Mouse (Mus musculus) spleen, embryonic (tissue): ENCODE measurements around the gene Tsacc.
"Not testable (repeated sequence)": the region's sequence is repeated elsewhere in the genome, so short reads cannot be mapped to it uniquely, and the experiment has no call there.

Source experiments
- CTCF ChIA-PET: fragments of 350-600 bp; sonication (Branson Sonifier 250); formaldehyde crosslinking; loops from one replicate; lab custom pipeline; 2022; lab: Charles Lee

The Tsacc gene

DNA sequence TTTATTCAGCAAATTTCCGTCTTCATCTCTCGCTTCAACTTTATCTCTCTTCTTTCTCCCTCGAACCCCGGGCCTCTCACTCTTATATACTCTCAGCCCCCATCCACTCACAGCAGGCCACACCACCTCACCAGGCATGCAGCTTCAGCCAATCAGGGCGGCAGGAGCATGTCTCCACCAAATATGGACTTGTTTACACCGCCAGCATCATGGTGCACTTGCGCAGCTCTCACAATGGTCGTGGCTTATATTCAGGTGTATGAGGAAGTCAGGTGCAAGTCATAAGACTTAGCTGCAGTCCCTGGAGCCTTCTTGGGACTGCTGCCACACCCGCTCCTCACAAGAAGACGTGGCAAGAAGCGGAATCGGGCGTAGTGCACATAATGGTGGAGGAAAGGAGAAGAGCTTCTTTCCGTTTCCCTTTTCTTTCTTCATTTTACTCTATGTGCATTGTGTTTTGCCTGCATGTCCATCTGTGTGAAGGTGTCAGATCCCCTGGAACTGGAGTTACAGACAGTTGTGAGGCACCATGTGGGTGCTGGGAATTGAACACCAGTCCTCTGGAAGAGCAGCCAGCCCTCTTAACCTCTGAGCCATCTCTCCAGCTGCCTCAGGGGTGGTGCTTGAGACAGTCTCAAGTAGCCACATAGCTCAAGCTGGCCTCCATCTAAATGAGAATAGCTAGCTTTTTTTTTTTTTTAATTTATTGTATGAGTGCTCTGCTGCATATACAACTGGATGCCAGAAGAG is 11.8 kb downstream of the Tsacc start:
- CTCF ChIA-PET = interaction anchor here (0.6 to 1.0 kb wide), 3 partner anchors 35 to 649 kb away, joined by 3 read pairs; no protein-coding TSS in a partner anchor

GRCm38 (mm10) chr3:88281141-88281916 is 15.5 kb downstream of the Tsacc start:
- CTCF ChIA-PET = interaction anchor here (0.7 kb wide), 1 partner anchor 1237 kb away, joined by 8 read pairs; no protein-coding TSS in a partner anchor

DNA sequence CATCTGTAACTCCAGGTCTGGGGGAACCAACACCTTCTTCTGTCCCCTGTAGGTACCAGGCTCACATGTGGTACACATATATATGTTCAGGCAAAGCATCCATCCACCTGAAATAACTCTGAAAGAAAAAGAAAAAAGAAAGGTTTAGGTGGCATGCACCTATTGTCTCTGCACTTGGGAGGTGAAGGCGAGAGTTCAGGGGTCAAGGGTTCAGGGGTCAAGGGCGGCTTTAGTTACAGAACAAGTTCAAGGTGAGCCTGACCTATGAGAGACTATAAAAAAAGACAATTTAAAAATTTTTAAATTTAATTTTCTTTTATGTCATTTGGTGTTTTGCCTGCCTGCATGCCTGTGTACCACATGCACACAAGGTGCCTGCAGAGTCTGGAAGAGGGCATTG is 16.8 kb downstream of the Tsacc start:
- CTCF ChIA-PET = no interaction called here

DNA sequence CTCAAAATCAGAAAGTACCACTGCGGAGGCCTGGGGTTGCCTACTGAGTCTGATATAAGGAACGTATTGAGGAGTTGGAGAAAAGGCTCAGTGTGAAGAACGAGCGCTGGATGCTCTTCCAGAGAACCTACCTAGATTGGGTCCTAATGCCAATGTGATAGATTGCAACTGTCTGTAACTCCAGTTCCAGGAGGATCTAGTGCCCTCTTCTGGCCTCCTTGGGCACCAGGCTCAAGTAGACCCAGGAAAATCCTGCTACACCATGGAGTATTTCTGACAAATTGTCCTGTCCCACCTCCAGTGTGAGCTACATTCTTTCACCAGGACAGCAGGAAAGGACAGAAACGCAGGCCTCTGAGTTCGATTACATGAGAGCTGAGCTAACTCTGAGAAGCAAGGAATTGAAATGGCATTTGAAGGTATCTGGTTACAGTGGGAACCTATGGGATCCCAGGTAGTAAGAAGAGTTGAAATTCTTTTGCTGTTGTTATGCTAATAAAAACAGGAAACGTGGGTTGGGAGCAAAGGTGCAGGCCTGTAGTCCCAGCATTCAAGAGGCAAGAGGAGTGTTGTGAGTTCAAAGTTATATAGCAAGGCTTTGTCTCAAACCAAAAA is 20.2 kb downstream of the Tsacc start:
- CTCF ChIA-PET = interaction anchor here (0.7 kb wide), 1 partner anchor 255 kb away, joined by 3 read pairs; no protein-coding TSS in a partner anchor

DNA sequence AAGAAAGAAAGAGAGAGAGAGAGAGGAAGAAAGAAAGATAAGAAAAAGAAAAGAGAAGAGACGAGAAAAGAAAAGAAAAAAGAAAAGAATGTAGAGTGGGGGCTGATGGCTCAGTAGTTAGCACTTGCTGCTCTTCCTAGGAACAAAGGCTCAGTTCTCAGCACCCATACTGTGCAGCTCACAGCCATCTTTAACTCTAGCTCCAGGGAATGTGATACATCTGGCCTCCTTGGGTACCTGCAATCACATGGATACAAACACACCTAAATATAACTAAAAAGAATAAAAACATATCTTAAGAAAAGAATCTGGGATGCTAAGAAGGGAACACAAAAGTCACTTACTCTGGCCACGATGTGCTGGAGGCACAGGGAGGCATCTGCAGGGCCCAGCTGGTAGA is 20.7 kb downstream of the Tsacc start:
- CTCF ChIA-PET = interaction anchor here (0.7 kb wide), 1 partner anchor 255 kb away, joined by 3 read pairs; no protein-coding TSS in a partner anchor

- CTCF ChIA-PET = no interaction called here
These were observed 22.8 kb downstream of the Tsacc start for GRCm38 (mm10) chr3:88274002-88274401.

GRCm38 (mm10) chr3:88271859-88272258 is 24.9 kb downstream of the Tsacc start:
- CTCF ChIA-PET = no interaction called here

DNA sequence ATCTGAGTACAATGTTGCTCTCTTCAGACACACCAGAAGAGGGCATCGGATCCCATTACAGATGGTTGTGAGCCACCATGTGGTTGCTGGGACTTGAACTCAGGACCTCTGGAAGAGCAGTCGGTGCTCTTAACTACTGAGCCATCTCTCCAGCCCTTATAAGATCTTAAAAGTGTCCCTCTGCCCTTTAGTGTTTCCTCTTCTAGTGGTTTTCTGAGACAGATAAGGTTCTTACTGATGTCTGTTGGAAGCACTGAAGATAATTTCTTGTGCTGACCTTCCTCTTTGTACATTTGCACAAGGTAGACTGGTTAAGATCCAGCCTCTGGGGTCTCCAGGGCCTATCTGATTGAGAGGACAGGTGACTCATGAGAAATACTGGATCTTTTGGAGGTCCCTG is 25.5 kb downstream of the Tsacc start:
- CTCF ChIA-PET = not testable (repeated sequence)

DNA sequence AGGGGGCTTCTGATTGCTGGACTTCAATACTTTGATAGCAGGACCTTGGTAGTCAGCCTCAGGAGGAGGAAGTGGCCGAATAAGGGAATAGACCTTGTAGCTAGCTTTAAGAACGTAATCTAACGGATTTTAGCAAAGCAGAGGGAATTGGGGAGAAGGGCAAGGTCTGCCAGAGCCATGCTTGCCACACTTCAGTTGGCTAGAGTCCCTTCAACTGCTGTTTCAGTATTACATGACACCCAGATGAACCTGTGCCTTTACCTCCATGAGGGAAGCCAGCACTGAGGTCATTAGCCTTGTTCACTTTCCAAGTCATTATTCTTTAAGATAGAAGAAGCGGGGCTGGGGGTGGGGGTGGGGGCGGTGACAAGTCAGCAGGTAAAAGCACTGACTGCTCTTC is 27.8 kb downstream of the Tsacc start:
- CTCF ChIA-PET = no interaction called here

GRCm38 (mm10) chr3:88268014-88268413 is 28.8 kb downstream of the Tsacc start:
- CTCF ChIA-PET = not testable (repeated sequence)

GRCm38 (mm10) chr3:88262346-88262745 is 34.5 kb downstream of the Tsacc start:
- CTCF ChIA-PET = interaction anchor here (0.6 kb wide), 1 partner anchor 867 kb away, joined by 5 read pairs; no protein-coding TSS in a partner anchor

- CTCF ChIA-PET = interaction anchor here (0.6 kb wide), 1 partner anchor 18 kb away, joined by 6 read pairs; no protein-coding TSS in a partner anchor
These were observed 40.4 kb downstream of the Tsacc start for GRCm38 (mm10) chr3:88256382-88256781.

DNA sequence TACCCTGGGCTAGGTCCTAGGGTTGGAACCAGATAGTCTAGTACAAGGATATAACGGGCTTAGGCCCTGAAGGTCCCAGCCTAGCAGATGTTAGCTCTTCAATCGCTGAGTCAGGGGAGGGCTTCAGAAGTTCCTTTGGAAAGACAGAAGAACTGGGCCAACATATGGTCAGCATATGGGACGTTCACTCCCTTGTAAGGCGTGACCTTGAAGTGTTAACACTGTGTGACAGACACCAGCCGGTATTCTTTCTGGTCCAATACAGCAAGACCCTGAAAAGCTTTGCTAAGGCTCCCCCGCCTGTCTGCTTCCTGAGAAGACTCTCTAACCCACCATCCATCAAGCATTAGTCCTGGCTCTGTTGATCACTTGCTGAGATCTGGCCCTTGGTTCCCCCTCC is 40.8 kb downstream of the Tsacc start:
- CTCF ChIA-PET = interaction anchor here (0.6 kb wide), 1 partner anchor 18 kb away, joined by 6 read pairs; no protein-coding TSS in a partner anchor

DNA sequence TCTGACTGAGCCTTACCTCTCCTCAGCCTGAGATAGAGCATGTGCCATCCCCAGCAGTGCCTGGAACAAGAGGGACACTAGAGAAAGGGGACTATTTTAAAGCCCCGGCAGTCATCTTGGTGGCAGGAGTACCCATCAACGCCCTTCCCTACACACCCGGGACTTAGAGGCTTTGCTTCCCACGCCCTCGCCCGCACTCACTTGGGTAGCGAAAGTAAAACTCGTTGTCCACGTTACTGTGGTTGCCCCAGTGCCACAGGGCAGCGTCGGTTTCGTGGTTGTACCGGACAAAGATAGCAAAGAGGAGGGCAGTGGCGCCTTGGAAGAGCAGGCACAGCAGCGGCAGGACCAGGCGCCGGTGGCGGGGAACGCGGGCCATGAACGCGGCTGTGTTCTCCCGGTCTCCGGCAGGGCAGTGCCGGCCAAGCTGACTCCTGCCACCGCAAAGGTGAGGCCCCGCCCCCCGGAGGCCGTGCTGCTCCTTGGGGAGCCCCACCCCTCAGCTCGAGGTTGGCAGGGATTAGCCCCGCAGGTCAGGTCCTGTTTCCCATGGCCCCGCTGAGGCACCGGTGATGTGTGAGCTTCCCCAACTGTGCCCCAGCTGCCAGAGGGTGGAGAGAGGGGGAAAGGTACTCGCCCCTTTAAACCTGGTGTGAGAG is 42.4 kb downstream of the Tsacc start, which contains the start of gene Rhbg:
Gene Rhbg, minus strand, starts transcription at position 442 of the 659 bp plus-strand sequence.
- CTCF ChIA-PET = no interaction called here

DNA sequence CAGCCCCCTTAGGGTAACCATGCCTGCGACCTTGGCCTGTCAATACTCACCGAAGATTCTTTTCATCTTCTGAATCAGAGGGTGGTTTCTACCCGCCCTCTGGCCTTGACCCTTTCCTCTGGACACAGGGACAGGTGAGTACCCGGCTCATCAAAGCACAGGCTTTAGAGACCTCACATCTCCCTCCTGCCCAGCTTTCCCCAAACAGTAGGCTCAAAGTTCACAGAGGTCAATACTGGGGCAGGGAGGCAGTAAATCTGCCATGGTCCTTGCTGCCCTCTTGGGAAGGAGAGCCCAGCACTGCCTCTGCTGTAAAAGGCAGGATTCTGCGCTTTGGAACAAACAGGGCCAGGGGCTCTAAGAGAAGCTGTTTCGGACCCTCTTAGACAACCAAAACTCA is 44.1 kb downstream of the Tsacc start:
- CTCF ChIA-PET = interaction anchor here (0.5 kb wide), 1 partner anchor 52 kb away, joined by 3 read pairs; no protein-coding TSS in a partner anchor

GRCm38 (mm10) chr3:88248406-88248805 is 48.4 kb downstream of the Tsacc start:
- CTCF ChIA-PET = no interaction called here

GRCm38 (mm10) chr3:88247666-88248065 is 49.1 kb downstream of the Tsacc start:
- CTCF ChIA-PET = no interaction called here

DNA sequence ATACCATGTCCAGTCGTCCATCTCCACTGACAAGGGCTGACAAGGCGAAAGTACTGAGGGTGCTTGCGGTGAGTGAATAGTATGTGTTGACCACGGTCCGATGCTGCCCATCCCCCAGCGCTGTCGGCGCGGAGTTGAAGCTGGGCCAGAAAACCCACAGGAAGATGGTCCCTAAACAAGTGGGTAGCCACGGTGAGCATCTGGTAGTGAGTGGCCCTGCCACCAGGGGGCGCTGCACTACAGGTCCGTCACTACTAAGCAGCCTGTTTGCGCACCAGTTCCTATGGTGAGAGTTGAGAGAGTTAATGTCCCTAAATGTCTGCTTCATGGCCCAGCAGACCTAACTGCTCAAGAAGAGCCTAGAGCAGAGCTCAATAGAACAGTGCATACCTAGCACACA is 51.0 kb downstream of the Tsacc start:
- CTCF ChIA-PET = interaction anchor here (0.6 to 0.8 kb wide), 2 partner anchors 46 to 47 kb away, joined by 3 to 6 read pairs; no protein-coding TSS in a partner anchor

DNA sequence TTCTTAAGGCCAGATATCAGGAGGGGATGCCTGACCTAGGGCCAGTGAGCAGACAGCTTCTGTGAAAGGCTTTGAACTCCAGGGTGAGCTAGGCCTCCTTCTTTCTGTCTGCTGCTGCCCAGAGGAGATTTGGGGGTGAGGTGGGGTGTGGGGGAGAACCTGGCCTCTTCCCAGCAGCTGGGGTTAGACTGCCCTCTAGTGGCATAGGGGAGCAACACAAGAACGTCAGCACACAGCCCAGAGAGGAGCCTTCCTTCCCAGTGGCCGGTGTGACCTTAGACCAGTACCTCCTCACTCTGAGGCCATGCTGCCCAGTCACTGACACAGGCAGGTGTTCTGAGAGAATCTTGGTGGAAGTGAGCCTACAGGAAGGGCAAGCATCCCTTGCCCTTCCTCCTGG is 52.7 kb downstream of the Tsacc start:
- CTCF ChIA-PET = interaction anchor here (0.5 to 0.7 kb wide), 3 partner anchors 52 to 262 kb away, joined by 3 to 4 read pairs (median 3); no protein-coding TSS in a partner anchor

GRCm38 (mm10) chr3:88242531-88242930 is 54.3 kb downstream of the Tsacc start:
- CTCF ChIA-PET = interaction anchor here (0.5 to 2.1 kb wide), 5 partner anchors 51 to 287 kb away, joined by 3 to 9 read pairs (median 5); no protein-coding TSS in a partner anchor
